Mouse (Mus musculus) megakaryocyte-erythroid progenitor cell, adult 5 weeks (primary cell): ENCODE data around the gene C130073F10Rik. TPM values are rescaled to one million over a fixed set of nuclear protein-coding genes. Genes with fewer than 3 reads are reported as not detected.

ENCODE experiments used
- polyA plus RNA-seq: library from polyadenylated mRNA; stranded (reverse); fragments of >175 nt; gene quantifications from 2 replicates; pipeline ENCODE4 v1.2.3, GENCODE M21; 2012

The C130073F10Rik gene
- polyA plus RNA-seq = not detected in 2 replicates

DNA sequence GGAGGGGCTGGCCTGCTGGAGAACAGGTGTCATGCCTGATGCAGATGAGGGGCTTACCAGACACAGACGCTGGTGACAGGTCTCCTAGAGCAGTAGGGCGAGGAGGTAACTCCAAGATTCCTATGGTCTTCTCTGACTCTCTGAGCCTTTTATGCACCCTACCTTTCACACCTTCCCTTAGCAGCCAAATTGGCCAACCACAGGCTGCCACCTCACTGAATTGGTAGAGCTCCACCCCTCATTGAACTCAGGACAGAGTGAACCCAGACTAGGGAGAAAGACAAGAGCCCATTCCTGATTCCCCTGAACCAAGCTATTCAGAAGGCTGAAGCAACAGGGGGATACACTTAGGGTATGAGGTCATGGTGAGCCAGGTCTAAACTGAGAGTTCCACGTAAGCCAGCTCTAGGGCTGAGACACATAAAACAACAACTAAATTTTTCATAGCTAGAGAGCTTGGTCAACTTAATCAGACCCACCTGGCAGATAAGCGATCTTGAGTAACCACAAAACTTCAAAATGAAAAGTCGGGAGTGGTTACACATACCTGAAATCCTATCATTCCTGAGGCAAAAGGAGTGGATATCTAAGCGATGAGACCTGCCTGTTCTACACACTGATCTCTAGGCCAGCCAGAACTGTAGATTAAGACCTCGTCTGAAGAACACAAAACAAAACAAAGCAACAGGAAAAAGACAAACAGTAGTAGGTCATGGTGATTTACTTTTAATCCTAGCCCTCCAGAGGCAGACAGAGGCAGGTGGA is at the start of gene C130073F10Rik:
TSS of gene C130073F10Rik (minus strand) at position 134 of the 765 bp plus-strand sequence.

DNA sequence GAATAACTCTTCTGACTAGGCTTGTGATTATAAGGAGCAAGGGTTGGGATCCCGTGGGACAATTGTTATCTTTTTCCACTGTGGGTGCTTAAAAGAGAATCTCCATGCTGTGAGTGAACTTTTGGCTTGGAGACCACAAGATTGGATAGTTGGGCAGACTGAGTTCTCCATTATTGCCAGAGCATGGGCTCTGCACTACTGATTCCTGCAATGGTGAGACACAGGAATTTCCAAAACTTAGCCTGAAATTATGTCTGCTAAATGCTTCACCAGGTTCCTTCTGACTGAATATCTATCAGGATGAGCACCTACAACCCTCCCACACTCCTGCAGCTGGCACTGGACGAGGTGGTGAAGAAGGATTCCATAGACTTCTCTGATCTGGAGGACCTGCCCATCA is 46.5 kb upstream of the C130073F10Rik start, which contains the start of gene Gm12794:
TSS of gene Gm12794 (plus strand) at position 301 of the 400 bp plus-strand sequence.

DNA sequence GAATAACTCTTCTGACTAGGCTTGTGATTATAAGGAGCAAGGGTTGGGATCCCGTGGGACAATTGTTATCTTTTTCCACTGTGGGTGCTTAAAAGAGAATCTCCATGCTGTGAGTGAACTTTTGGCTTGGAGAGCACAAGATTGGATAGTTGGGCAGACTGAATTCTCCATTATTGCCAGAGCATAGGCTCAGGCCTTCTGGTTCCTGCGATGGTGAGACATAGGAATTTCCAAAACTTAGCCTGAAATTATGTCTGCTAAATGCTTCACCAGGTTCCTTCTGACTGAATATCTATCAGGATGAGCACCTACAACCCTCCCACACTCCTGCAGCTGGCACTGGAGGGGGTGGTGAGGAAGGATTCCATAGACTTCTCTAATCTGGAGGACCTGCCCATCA is 15.2 kb upstream of the C130073F10Rik start, which contains the start of gene Gm12800:
TSS of gene Gm12800 (plus strand) at position 301 of the 400 bp plus-strand sequence.

DNA sequence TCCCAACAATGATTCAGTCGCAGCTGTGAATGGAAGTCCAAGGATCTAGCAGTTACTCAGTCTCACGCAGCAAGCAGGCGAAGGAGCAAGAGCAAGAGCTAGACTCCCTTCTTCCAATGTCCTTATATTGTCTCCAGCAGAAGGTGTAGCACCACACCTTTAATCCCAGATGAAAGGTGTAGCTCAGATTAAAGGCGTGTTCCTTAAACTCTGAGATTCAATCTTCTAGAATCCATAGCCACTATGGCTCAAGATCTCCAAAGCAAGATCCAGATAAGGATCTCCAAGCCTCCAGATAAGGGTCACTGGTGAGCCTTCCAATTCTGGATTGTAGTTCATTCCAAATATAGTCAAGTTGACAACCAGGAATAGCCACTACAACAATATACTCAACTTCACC is 49.7 kb downstream of the C130073F10Rik start, which contains the start of gene B020004J07Rik:
TSS of gene B020004J07Rik (minus strand) at position 101 of the 400 bp plus-strand sequence.

Other genes with a start within 250 kb of the C130073F10Rik start
- 5.8 and 6.1 TPM in 2 replicates for gene Leprot, start 246.1 kb downstream of the C130073F10Rik start, polyA plus RNA-seq
- 0.04 TPM in 1 of 2 replicates, not detected in the other for gene Lepr, start 176.4 kb downstream of the C130073F10Rik start, polyA plus RNA-seq
- gene B020004J07Rik, start 49.8 kb downstream of the C130073F10Rik start, polyA plus RNA-seq = not detected in 2 replicates
- not detected in 2 replicates for gene Gm12800, start 15.3 kb upstream of the C130073F10Rik start, polyA plus RNA-seq
- gene Gm12794, start 46.6 kb upstream of the C130073F10Rik start, polyA plus RNA-seq = not detected in 2 replicates
- not detected in 2 replicates for gene Gm12790, start 87.3 kb upstream of the C130073F10Rik start, polyA plus RNA-seq
- not detected in 2 replicates for gene Gm12789, start 92.8 kb upstream of the C130073F10Rik start, polyA plus RNA-seq
- gene Pde4b, start 193.8 kb upstream of the C130073F10Rik start, polyA plus RNA-seq = 22.2 and 39.2 TPM in 2 replicates